Mouse (Mus musculus) left cerebral cortex, postnatal 10 days (tissue): ENCODE results near the gene Inip. TPM values are rescaled to one million over a fixed set of nuclear protein-coding genes. Genes with fewer than 3 reads are reported as not detected.

Experiments used
- DNase-seq, 2 experiments: peaks; one replicate each; pipeline ENCODE4 v3.0.0; 2021 to 2022; ENCODE audit warnings: low spot score in 2 of 2, mixed read lengths in 1 of 2; ENCODE audit errors: extremely low spot score in 1 of 2
- intact Hi-C: fragments of 180-260 bp; cut with DNase I; formaldehyde crosslinking; loops from one replicate; pipeline ENCODE4 v1.15.1; 2025
- total RNA-seq, 2 experiments: library from RNA; stranded (reverse); gene quantifications; 2 replicates each; pipeline ENCODE4 v1.2.3; 2021

Gene Inip
- total RNA-seq, 2 experiments from 2014 or later = 22.3 to 23.6 TPM

DNA sequence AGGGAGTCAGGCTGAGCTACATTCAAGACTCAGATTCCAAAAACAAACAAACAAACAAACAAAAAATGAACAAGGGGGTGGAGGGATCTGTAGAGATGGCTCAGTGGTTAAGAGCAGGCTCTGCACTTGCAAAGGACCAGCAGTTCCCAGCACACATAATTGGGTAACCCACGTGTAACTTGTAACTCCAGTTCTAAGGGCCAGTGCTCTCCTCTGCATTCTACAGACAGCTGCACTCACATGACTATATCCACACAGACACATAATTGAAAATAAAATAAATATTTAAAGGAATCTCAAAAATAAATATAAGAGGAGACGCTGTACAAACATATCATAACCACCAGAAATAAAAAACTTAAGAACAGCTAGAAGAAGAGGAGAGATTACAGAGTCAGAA, 61.5 kb downstream of the Inip start:
- no peak for DNase-seq
- intact Hi-C loops = no loop called here

DNA sequence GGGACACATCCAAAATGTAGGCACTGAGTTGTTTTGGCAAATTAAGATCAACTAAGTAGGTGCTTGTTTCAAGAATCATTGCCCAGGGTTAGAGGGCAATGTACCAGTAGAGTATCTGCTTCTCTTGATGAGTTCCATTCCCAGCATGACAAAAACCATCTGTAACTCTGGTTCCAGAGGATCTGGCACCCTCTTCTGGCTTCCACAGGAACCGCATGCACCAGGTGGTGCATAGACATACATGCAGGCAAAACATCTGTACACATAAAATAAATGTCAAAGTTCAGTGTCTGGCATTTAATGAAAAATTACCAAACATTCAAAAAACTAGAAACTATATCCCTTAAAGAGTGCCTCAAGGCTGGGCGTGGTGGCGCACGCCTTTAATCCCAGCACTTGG, 62.1 kb downstream of the Inip start:
- DNase-seq = no peak
- intact Hi-C loops = no loop called here

DNA sequence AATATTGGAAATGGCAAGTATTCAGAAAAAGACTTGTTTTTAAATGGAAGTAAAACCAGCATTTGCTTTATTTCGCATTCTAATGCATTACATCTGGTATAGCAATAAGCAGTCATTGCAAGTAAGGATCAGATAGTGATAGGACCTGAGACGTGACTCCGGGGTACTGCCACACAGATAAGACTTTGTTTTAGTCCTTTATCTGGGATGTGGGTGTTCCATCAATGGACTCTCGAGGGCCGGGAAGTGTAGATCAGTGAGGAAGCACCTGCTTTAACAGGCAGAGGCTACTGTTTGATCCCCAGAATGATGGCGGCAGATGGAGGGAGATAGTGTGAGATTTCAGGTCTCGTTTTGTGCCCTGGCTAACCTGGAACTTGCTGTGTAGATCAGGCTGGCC, 69.8 kb downstream of the Inip start:
- intact Hi-C loops = no loop called here
- DNase-seq = no peak

DNA sequence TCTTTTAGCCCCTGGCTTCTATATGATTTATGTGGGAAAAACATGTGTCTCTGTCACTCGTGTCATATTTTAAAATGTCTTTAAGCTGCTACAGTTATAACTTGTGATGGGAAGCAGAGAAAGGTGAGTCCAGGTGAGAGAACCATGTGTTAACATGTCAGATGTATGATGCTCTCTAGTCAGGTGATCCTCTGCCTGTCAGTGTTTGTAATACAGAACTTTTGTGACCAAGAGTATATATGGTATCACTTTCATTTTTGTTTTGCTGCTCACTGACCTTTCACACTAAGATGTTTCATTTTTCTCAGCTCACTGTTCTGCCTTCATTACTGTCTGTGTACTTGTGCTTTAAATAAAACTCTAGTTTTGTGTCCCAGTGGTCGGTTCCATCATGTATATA, 72.5 kb downstream of the Inip start:
- no peak for DNase-seq
- intact Hi-C loops = no loop called here

DNA sequence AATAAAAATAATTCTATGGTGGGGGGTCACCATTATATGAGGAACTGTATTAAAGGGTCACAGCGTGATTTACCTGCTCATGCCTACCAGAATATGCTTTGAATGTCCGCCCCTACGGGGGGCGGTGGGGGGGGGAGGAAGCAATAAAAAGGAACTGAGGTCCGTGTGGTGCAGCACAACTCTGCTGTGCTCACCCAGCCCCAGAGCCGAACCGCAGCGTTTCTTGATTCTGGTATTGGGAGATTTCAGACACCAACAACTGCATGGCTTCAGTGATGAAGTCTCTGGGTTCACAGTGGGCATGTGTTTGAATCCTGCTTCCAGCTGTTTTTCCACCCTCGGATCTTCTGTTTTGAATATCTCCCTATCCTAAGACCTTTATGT, 73.5 kb downstream of the Inip start:
- intact Hi-C loops = no loop called here
- DNase-seq = no peak

DNA sequence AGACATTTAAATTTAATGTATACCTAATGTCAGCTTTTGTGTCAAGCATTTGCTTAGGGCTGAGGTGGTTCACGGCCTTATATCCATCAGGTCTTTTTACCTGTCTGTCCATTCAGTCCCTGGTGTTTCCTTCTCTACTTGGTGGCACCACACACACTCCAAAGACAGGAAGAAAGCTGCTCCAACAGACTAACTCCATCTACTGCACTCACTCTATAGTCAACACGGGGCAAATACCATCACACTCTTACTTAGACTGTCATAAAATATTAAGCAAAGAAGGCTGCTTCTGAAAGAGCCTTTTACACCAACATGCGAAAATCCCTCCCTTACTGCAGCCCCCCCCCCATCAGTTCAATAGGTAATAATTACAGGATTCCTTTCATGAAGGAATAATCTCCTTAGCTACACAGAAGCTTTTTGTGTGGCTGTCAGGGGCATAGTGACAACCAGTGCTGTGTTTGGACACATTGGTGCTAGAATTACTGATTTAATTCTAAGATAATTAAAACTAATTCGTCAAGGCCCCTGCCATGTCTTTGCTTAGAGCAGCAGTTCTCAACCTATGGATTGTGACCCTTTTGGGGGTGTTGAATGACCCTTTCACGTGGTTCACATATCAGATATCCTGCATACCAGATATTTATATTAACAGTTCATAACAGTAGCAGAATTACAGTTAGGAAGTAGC, 74.1 kb downstream of the Inip start:
- no peak for DNase-seq
- intact Hi-C loops = no loop called here

DNA sequence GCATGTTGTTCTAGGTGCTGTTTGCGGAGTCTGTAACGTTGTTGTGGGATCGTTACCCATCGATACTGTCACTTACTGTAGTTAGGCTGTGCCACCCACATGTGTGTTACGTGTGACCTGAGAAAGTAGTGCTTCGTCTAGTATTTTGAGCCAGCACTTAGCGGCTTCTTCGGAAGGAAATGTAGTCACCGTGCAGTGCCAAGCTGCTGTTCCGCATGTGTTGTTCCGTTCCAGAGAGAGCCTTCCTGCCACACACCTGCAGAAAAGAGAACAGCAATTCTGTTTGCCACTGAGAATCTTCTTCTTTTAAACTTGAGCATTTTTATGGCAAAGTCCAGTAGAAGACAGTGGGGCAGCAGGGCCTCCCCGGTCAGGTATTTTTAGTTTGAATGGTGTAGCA, 74.9 kb downstream of the Inip start:
- intact Hi-C loops = no loop called here
- DNase-seq = no peak

DNA sequence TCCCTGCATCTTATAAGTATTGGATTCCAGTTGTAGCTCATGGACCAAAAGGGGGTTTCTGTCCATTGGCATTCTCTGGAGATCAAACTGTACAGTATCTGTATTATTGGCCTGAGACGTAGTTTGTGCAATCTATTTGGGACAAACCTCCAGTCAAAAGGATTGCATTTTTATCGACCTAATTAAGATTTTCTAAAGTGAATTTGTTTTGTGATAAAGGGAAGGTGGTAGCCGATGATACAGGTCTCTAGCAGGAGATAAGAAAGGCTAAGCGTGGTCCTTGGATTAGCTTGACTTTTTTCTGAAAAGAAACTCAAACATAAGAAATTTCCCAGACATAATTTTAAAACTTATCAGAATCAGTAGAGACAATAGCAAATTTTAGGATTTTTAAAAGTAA, 75.8 kb downstream of the Inip start:
- DNase-seq = no peak
- intact Hi-C loops = no loop called here

DNA sequence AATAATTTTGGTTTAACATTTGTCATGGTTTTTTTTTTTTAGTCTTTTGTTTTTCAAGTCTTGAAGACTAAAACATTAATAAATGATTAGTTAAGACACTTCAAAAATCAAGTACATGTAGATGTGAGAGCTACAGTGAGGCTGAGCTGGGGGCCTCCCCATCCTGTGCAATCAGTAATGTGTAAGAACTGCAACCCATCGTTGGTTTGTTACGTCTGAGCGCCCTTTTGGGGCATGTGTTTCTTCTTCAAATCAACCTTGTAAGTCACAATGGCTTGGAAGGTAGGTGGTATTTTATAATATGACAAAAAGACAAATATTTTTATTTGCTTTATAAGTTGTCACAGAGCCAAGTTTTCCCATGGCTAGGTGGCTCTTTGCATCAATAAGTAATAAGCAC, 79.6 kb downstream of the Inip start:
- intact Hi-C loops = no loop called here
- no peak for DNase-seq

Other genes starting within 250 kb of the Inip start
- gene Hsdl2, start 220.0 kb downstream of the Inip start, total RNA-seq = 10 to 100 TPM; 21.8 to 22.7 TPM
- 1 to 10 TPM; 9.3 to 10.0 TPM for gene E130308A19Rik, start 175.4 kb downstream of the Inip start, total RNA-seq
- gene Snx30, start 4.3 kb upstream of the Inip start, total RNA-seq = 10 to 100 TPM; 44.2 to 46.4 TPM
- gene Slc46a2, start 113.5 kb upstream of the Inip start, total RNA-seq = not detected
- gene Mup4, start 159.1 kb upstream of the Inip start, total RNA-seq = not detected
- gene Mup6, start 162.7 kb upstream of the Inip start, total RNA-seq = not detected